Mouse (Mus musculus) layer of hippocampus, adult 8-10 months (tissue): Measurements from ENCODE around the gene Obsl1. TPM values are rescaled to one million over a fixed set of nuclear protein-coding genes. Genes with fewer than 3 reads are reported as not detected.
A peak's percentile ranks its signal among the peaks of the same experiment; 100 is the strongest.

Experiments
- DNase-seq, 2 experiments: peaks; one replicate each; pipeline ENCODE4 v3.0.0; 2022; ENCODE audit warnings: low spot score in 2 of 2
- total RNA-seq, 4 experiments: library from RNA; stranded (reverse); gene quantifications; 2 replicates each; pipeline ENCODE4 v1.2.4; 2022

The Obsl1 gene
- total RNA-seq = 10 to 100 TPM; 20.8 to 25.7 (median 23.1) TPM

GRCm38 (mm10) chr1:75505956-75506831 lies at the start of gene Obsl1:
Gene Obsl1, minus strand, starts transcription at chr1:75506452.
- no peak for DNase-seq

- DNase-seq = no peak
These were observed 49.4 kb upstream of the Obsl1 start for GRCm38 (mm10) chr1:75555680-75556079.

DNA sequence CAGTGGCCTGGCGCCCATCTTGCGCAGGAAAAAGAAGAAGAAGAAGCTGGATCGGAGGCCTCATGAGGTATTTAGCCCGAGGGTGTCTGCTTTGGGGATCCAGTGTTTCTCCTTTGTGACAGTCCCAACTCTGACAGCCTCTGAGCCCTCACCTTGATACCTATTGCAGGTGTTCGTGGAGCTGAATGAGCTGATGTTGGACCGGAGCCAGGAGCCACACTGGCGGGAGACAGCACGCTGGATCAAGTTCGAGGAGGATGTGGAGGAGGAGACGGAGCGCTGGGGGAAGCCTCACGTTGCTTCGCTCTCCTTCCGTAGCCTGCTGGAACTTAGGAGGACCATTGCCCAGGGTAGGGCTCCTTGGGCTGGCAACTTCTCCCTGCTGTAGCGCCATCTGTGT lies 44.3 kb upstream of the Obsl1 start:
- DNase-seq = no peak

DNA sequence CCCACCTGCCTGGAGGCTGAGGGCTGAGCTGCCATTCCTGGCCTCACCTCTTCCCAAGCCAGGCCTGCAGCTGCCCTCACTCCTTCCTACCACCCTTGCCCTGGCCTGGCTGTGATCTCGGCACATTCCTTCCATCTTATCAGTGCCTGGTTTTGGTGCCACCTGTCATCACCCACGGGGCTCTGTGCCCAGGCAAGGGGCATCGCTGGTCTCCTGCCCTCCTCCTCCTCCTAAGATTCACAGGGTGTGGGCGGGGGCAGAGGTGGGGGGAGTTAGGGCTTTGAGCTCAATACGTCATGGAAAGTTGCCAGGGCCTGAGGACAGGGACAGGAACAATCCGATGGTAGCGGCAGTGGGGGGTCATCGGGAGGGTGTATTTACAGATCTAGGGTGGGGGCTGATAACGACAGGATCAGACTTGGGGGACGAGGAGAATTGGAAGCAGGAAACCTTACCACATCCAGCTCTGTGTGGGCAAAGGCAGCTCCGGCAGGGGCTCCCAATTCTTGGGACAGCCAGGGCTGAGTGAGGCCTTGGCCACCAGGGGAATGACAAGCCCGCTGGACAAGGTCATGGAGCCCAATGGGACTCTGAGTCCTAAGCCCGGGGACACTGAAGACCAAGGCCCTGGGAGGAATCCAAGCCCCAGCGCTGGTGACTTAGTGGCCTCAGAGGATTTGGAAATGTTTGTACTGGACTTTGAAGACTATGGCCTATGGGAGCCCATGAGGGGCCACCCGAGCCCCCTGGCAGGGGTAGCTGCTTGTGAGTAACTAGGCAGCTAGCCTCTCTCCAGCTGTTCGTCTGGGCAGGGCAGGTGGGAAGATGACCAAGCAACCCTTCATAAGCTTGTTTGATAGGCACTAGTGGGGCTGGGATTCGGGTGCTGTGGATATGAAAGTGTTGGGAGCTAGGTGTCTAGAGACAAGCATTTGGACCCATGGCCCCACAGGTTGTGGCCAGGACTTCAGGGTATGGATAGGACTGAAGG lies 43.3 kb upstream of the Obsl1 start:
- no peak for DNase-seq

- no peak for DNase-seq
These were observed 42.6 kb upstream of the Obsl1 start for GRCm38 (mm10) chr1:75548871-75549270.

DNA sequence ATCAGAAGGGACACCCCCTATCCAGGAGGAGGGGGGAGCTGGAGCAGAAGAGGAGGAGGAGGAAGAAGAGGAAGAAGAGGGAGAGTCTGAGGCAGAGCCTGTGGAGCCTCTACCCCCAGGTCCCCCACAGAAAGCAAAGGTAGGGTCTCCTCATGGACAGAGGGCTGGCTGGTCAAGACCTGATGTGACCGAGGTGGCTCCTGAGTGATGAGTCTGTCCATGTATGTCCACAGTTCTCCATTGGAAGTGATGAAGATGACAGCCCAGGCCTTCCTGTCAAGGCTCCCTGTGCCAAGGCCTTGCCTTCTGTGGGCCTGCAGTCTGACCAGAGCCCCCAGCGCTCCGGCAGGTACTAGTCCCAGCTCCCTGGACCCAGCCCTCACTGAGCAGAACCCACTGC lies 41.8 kb upstream of the Obsl1 start:
- no peak for DNase-seq

- DNase-seq = no peak
These were observed 41.1 kb upstream of the Obsl1 start for GRCm38 (mm10) chr1:75547351-75547750.

DNA sequence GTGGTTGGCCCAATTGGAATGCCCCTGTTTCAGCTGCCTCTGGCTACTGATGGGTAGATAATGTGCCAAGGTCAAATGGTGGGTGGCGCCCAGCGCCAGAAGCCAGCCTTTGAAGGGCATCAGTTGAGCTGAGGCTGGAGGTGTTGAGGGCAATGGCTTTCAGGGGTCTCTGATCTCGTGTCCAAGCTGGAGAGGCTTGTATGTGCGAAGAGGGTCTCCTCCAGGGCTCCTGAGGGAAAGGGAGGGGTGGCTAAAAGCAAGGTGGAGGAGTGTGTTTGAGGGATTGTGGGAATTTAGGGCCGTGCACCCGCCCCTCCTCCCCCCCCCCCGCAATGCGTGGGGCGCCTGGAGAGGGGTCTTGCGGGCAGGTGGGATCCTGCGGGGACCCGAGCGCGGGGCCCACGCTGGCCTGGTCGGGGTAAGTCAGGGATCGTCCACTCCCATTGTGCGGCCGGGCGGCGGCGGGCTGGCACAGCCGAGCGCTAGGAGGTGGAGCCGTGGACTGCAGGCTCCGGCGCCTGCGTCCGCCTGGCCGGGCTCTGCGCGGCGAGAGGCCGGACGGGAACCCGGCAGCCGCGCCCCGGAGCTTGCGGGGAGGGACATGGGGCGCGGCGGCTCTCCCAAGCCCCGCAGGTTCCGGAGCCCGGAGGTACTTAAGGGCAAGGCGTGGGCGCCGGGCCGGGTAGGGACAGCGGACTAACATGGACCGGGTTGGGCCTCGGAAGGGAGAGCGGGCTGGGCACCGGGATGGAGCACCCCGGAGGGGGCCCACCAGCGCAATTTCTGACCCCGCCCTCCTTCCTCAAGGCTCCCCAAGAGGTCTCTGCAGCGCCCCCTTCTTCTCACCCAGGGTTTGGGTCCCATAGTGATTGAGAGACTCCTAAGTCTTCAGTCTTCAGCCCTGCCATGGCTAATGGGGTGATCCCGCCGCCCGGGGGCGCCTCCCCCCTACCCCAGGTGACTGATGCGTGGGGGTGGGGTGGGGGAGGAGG lies 40.0 kb upstream of the Obsl1 start, which contains the start of gene Slc4a3:
TSS of gene Slc4a3 (plus strand) at position 302 of the 992 bp plus-strand sequence.
- DNase-seq = peak in 1 of 2 experiments; percentile 49

DNA sequence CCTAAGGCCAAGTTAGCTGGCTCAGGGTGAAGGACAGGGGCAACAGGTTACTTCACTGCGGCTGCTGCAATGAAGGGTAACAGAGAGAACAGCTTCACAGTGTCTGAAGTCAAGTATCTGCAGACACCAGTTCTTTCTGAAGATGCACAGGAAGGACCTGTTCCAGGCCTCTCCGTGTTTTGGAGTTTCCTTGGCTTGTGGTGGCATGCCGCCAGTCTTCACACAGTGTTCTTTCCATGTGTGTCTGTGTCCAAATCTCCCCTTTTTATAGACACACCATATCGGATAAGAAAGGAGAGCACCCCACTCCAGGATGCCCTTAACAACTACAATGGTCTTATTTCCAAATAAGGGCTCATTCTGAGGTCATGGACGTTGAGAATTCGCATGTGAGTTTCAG lies 38.1 kb upstream of the Obsl1 start:
- DNase-seq = no peak

DNA sequence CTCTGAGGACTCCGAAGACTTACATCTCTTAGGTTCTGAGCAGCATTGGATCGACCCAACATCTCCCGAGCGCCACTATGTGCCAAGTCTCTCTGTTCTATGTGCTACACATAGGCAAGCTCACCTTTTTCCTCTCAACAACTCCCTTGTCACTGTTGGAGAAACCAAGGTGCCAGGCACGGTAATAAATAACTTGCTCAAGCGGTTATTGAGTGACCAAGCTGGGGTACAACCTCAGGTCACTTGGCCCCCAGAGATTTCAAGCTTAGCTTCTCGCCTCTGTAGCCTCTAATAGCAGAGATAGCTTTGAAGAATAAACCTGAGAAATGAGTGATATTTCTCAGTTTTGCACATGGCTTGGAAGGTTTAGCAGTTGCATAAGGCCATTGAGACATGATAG lies 35.2 kb upstream of the Obsl1 start:
- no peak for DNase-seq

DNA sequence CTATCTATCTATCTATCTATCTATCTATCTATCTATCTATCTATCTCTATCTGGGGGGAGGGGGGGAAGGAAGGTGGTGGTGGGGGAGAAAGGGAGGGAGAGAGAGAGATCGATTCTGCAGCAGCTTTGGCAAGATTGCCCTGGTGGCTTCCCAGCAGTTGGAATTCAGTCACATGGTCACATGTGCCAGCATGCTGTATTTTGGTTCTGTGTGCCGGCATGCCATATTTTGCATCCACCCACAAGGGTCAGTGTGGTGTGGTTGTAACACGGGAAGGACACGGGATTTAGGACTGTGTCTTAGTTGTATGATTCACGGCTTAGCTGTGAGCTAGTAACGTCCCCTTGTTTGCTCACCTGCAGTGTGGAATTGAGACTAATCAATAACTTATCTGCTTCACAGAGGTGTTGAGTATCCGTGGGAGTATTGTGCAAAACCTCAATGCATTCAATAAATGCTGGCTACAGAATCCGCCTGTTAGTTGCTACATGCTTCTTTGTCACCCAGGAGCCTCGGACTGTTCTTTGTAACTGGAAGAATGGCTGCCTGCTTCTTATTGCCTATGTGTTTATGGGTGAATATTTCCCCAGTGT lies 32.4 kb upstream of the Obsl1 start:
- no peak for DNase-seq

DNA sequence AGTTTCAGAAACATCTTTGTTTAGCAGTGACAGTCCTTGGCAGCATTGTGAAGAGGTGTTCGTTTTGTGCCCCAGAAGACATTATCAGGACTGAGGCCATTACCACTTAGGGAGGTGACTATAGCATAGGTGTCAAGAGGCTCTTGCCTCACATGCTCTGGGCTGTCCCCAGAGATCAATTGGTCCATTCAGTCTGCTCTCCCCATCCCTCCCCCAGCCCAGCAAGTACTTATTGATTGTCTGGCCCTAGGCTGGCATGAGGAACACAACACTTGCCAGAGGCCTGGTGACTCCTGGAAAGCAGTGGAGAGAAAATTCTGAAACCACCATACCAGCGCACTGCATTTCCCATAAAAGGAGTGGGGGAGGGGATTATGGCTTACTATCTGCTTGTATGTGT lies 31.3 kb upstream of the Obsl1 start:
- DNase-seq = no peak

GRCm38 (mm10) chr1:75533325-75534252 lies 27.3 kb upstream of the Obsl1 start:
- no peak for DNase-seq

DNA sequence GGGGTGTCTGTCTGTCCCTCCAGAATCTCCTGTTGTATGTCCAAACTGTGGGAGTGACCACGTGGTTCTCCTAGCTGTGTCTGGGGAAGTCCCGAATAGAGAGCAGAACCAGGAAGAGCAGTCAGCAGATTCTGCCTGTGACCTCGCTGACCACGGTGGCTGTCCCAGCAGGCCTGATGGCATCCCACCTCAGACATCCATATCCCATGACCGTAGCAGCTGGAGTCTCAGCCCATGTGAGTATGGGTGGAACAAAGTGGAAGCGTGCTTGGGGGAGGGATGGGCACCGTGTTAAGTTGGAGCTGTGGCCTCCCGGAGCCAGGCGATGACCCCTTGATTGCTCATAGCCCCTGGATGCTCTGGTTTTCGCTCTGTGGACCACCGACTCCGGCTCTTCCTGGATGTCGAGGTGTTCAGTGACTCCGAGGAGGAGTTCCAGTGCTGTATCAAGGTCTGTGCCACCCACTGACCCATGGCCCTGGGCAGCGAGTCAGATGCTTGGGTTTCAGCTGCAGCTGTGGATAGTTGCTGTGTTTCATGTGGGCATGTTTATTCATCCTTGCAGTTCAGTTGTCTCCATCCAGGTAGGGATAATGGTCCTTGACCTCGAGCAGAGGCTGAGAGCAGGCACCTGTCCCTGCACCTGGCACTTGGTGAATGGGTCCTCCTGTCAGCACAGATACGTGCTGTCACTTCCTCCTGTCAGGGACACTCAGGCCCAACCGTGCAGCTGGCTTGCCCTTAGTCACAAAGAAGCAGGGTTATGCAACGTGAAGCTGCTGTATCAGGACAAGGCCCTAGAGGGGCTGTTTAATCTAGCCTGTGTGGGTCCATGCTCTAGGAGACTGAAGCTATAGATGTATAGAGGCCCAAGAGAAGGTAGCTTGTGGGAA lies 26.3 kb upstream of the Obsl1 start:
- DNase-seq = no peak

DNA sequence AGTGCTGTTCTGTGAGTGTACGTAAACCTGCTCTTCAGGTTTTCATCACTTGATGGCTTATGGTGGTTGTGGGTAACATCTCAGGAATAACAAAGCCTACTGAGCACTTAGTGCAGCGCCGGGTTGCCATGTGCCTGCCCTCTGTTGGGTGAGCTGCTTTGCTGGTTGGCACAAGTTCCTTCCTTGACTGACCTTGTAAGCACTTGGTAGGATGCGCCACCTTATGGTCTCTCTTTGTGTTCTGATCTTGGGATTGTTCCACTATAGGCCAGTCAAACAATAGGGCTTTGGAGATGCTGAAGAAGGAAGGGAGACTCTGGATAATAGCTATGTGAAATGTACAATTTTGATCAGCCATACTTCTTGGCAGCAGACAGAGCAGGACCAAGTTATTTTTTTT lies 24.3 kb upstream of the Obsl1 start:
- no peak for DNase-seq

DNA sequence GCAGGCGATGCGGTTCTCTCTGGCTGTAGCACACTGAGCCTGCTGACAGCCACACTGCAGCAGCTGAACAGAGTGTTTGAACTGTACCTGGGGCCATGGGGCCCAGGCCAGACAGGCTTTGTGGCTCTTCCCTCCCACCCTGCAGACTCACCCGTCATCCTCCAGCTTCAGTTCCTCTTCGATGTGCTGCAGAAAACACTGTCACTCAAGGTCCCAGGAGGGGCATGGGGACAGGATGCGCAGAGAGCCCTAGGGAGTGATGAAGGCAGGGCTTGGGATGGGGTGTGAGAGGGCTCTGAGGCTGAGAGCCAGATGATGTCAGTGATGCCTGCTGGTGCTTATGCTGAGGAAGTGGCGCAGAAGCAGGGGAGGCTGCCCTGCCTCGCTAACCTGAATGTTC lies 18.4 kb upstream of the Obsl1 start:
- no peak for DNase-seq

GRCm38 (mm10) chr1:75521321-75522031 lies 15.2 kb upstream of the Obsl1 start, which contains the start of gene Stk11ip:
Gene Stk11ip, plus strand, starts transcription at chr1:75521529.
- DNase-seq = peak; percentile 84 to 91

- DNase-seq = no peak
These were observed 13.3 kb upstream of the Obsl1 start for GRCm38 (mm10) chr1:75519576-75519975.
